In the genomic region with DNA sequence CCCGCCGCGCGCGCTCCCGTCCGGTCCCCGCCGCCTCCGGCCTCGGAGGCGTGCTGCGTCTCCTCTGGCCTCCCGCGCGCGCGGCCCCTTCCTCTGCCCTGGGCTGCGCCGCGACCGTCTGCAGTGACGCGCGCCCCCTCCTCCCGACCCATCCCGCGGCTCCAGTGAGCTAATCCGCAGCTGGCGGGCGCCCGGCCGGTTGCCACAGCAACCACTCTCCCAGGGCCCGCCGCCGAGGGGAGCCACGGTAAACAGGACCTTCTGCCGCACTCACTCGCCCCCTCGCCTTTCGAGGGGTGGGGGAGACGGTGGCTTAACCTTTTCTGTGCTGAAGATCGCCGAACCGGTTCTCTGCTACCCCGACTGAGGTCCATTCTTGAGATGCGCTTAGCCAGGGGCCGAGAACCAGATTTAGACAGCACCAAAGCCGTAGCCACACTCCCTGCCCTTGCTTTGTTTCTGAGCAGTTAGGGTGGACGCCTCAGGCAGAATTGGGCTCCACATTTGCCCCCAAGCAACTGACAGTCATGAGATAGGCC, we compare ENCODE assay signal across 9 mouse cellular contexts. TPM values are rescaled to one million over a fixed set of nuclear protein-coding genes. Genes with fewer than 3 reads are reported as not detected.
DNase-seq lines count a peak whose midpoint lies in the region; ATAC-seq and TF ChIP-seq lines count a peak whose summit lies in the region.
"Had no signal": no experiment of that assay in that cellular context is flagged by ENCODE, and none has a peak within 500 bp of the region (broad histone marks: within the 10 kb centered on the region; RNA-seq: fewer than 3 reads in every experiment).

Dennd2a (minus strand) TSS at position 145 of the 539 bp plus-strand sequence.

- H3K4me3 ChIP-seq in bone marrow macrophage, adult 2 months (ENCODE audit: insufficient read depth, low read length): peak within 1 kb of the TSS; percentile 69
- peak within 1 kb of the TSS; percentile 94 for H3K4me3 ChIP-seq in embryonic fibroblast, embryonic 13.5 days (ENCODE audit: insufficient read depth, low read length)
- H3K4me3 ChIP-seq in heart, embryonic 10.5 days: peak within 1 kb of the TSS; percentile 90
- peak within 1 kb of the TSS; percentile 57 for H3K4me3 ChIP-seq in kidney, embryonic 15.5 days (replicated peaks)
- H3K4me3 ChIP-seq in limb, embryonic 14.5 days (replicated peaks; ENCODE audit: low read length): peak within 1 kb of the TSS; percentile 88
- H3K4me3 ChIP-seq in midbrain, postnatal 0 days (ENCODE audit: low read depth, low read length): peak within 1 kb of the TSS; percentile 88

- TF ChIP-seq CTCF in bone marrow macrophage, adult 2 months (IDR thresholded peaks at IDR 0.05; ENCODE audit: low read depth, low read length): no peak
- TF ChIP-seq CTCF in embryonic fibroblast, embryonic 13.5 days (IDR thresholded peaks at IDR 0.05; ENCODE audit: borderline replicate concordance, insufficient read depth, low read length): no peak
- no peak for TF ChIP-seq CTCF in midbrain, postnatal 0 days (IDR thresholded peaks at IDR 0.05)

- H3K4me1 ChIP-seq in bone marrow macrophage, adult 2 months (ENCODE audit: control insufficient read depth, insufficient read depth, low read length): peaks cover 51% of the 10 kb centered on the region
- peaks cover 8% of the 10 kb centered on the region; the same call in 1 of the 2 replicates for H3K4me1 ChIP-seq in embryonic fibroblast, embryonic 13.5 days (ENCODE audit: control insufficient read depth, insufficient read depth, low read length)
- H3K4me1 ChIP-seq in heart, embryonic 10.5 days: peaks cover 49% of the 10 kb centered on the region
- H3K4me1 ChIP-seq in kidney, embryonic 15.5 days: peaks cover 52% of the 10 kb centered on the region
- peaks cover 30% of the 10 kb centered on the region for H3K4me1 ChIP-seq in limb, embryonic 14.5 days (ENCODE audit: control insufficient read depth, insufficient read depth, low read length)
- H3K4me1 ChIP-seq in midbrain, postnatal 0 days (ENCODE audit: insufficient read depth, low read length): peaks cover 13% of the 10 kb centered on the region; the same call in 1 of the 2 replicates

- DNase-seq in 3T3-L1 (ENCODE audit: low read depth, low spot score): peak; percentile 71
- peak; percentile 93 for DNase-seq in heart, embryonic 10.5 days (ENCODE audit: low spot score)
- DNase-seq in limb, embryonic 14.5 days (ENCODE audit: low spot score): peak; percentile 91
- DNase-seq in midbrain, postnatal 0 days (ENCODE audit: low spot score): peak; percentile 94
- peak; percentile 87 for DNase-seq in testis, postnatal 10 days (ENCODE audit: low spot score)

- peak; percentile 94 for ATAC-seq in kidney, embryonic 15.5 days (replicated peaks; ENCODE audit: low FRiP score)
- peak; percentile 93 for ATAC-seq in limb, embryonic 14.5 days (ENCODE audit: low FRiP score, low read depth)
- ATAC-seq in midbrain, postnatal 0 days (ENCODE audit: low FRiP score): peak; percentile 91

- H3K4me2 ChIP-seq in kidney, embryonic 15.5 days: peak within 1 kb of the TSS; percentile 70
- peak within 1 kb of the TSS; percentile 66 for H3K4me2 ChIP-seq in limb, embryonic 14.5 days (replicated peaks; ENCODE audit: low read depth, low read length, severe bottlenecking)
- H3K4me2 ChIP-seq in midbrain, postnatal 0 days (ENCODE audit: low read depth, low read length, poor library complexity, severe bottlenecking): peak within 1 kb of the TSS; percentile 69

- WGBS in heart, embryonic 10.5 days: under 1% methylated on average over 46 of the region's 50 CpGs
- whole genome bisulfite sequencing in kidney, embryonic 15.5 days: under 1% methylated on average over 48 of the region's 50 CpGs
- WGBS in limb, embryonic 14.5 days: 0% methylated on average over 17 of the region's 50 CpGs
- 1% methylated on average over 33 of the region's 50 CpGs for WGBS in midbrain, postnatal 0 days

- no peaks in the 10 kb centered on the region for H3K27me3 ChIP-seq in heart, embryonic 10.5 days (ENCODE audit: insufficient read depth, poor library complexity, severe bottlenecking)
- no peaks in the 10 kb centered on the region for H3K27me3 ChIP-seq in kidney, embryonic 15.5 days
- H3K27me3 ChIP-seq in limb, embryonic 14.5 days (ENCODE audit: control insufficient read depth, insufficient read depth, low read length): no peaks in the 10 kb centered on the region
- no peaks in the 10 kb centered on the region for H3K27me3 ChIP-seq in midbrain, postnatal 0 days (ENCODE audit: insufficient read depth, low read length)

- TF ChIP-seq POLR2A in bone marrow macrophage, adult 2 months (IDR thresholded peaks at IDR 0.05; ENCODE audit: borderline replicate concordance, low read depth, low read length): no peak
- TF ChIP-seq POLR2A in embryonic fibroblast, embryonic 13.5 days (IDR thresholded peaks at IDR 0.05; ENCODE audit: low read depth, low read length): peak; percentile 54; the same call in 1 of the 2 replicates
- TF ChIP-seq POLR2A in limb, embryonic 14.5 days (IDR thresholded peaks at IDR 0.05; ENCODE audit: borderline replicate concordance, extremely low read depth, insufficient read depth, insufficient read length): no peak

- H3K9me3 ChIP-seq in heart, embryonic 10.5 days: no peaks in the 10 kb centered on the region
- H3K9me3 ChIP-seq in kidney, embryonic 15.5 days (replicated peaks): no peaks in the 10 kb centered on the region
- no peaks in the 10 kb centered on the region for H3K9me3 ChIP-seq in limb, embryonic 14.5 days (ENCODE audit: control insufficient read depth, low read length)
- H3K9me3 ChIP-seq in midbrain, postnatal 0 days (ENCODE audit: low read length): no peaks in the 10 kb centered on the region

- no peak within 1 kb of the TSS for H3K27ac ChIP-seq in bone marrow macrophage, adult 2 months (ENCODE audit: insufficient read depth, low read depth, low read length)
- H3K27ac ChIP-seq in embryonic fibroblast, embryonic 13.5 days (ENCODE audit: insufficient read depth, low read length): peak within 1 kb of the TSS; percentile 65
- peak within 1 kb of the TSS; percentile 99 for H3K27ac ChIP-seq in heart, embryonic 10.5 days
- H3K27ac ChIP-seq in kidney, embryonic 15.5 days: peak within 1 kb of the TSS; percentile 84
- peak within 1 kb of the TSS; percentile 94 for H3K27ac ChIP-seq in limb, embryonic 14.5 days (replicated peaks; ENCODE audit: low read depth, low read length)
- peak within 1 kb of the TSS; percentile 85 for H3K27ac ChIP-seq in midbrain, postnatal 0 days (ENCODE audit: low read depth, low read length)

- peak within 1 kb of the TSS; percentile 69 for H3K9ac ChIP-seq in kidney, embryonic 15.5 days
- peak within 1 kb of the TSS; percentile 99 for H3K9ac ChIP-seq in limb, embryonic 14.5 days (ENCODE audit: low read depth, low read length, severe bottlenecking)
- H3K9ac ChIP-seq in midbrain, postnatal 0 days (replicated peaks; ENCODE audit: low read length, poor library complexity, severe bottlenecking): peak within 1 kb of the TSS; percentile 74

- peaks cover 4% of the 10 kb centered on the region; the same call in 1 of the 2 replicates for H3K36me3 ChIP-seq in heart, embryonic 10.5 days
- H3K36me3 ChIP-seq in kidney, embryonic 15.5 days: peaks cover 6% of the 10 kb centered on the region; the same call in 1 of the 2 replicates
- H3K36me3 ChIP-seq in limb, embryonic 14.5 days (ENCODE audit: control insufficient read depth, insufficient read depth, low read length): no peaks in the 10 kb centered on the region
- H3K36me3 ChIP-seq in midbrain, postnatal 0 days (ENCODE audit: insufficient read depth, low read length): no peaks in the 10 kb centered on the region
- H3K36me3 ChIP-seq: G1E had no signal

RNA-seq across cellular contexts. Expression of gene Dennd2a, which starts in this region (rescaled TPM):
- 4.3 and 5.0 TPM in 2 replicates for polyA plus RNA-seq in bone marrow macrophage, adult 2 months (2012; ENCODE audit: insufficient read depth, insufficient read length, missing spikeins)
- polyA plus RNA-seq in embryonic fibroblast, embryonic 13.5 days (2011; ENCODE audit: insufficient read length, low read depth, missing spikeins): 15.5 and 16.1 TPM in 2 replicates
- 22.8 and 29.6 TPM in 2 replicates for polyA plus RNA-seq in heart, embryonic 10.5 days (2016; fragmentation: Nextera tagmentation; extraction: Ambion mirVana)
- 23.5 and 24.0 TPM in 2 replicates for polyA plus RNA-seq in kidney, embryonic 15.5 days (2015; fragmentation: Nextera tagmentation; extraction: Ambion mirVana)
- polyA plus RNA-seq in limb, embryonic 14.5 days (2012; rRNA removed): 52.2 and 60.1 TPM in 2 replicates
- 28.3 and 31.6 TPM in 2 replicates for polyA plus RNA-seq in limb, embryonic 14.5 days (2014; fragmentation: Nextera tagmentation; extraction: Ambion mirVana)
- total RNA-seq in midbrain, postnatal 0 days (2014; rRNA removed): 15.9 and 22.4 TPM in 2 replicates
- polyA plus RNA-seq in midbrain, postnatal 0 days (2015; fragmentation: Nextera tagmentation; extraction: Ambion mirVana): 7.8 and 9.8 TPM in 2 replicates
- polyA plus RNA-seq: G1E had no signal
